Mouse (Mus musculus): ENCODE results near the gene Spata3.

The Spata3 gene

DNA sequence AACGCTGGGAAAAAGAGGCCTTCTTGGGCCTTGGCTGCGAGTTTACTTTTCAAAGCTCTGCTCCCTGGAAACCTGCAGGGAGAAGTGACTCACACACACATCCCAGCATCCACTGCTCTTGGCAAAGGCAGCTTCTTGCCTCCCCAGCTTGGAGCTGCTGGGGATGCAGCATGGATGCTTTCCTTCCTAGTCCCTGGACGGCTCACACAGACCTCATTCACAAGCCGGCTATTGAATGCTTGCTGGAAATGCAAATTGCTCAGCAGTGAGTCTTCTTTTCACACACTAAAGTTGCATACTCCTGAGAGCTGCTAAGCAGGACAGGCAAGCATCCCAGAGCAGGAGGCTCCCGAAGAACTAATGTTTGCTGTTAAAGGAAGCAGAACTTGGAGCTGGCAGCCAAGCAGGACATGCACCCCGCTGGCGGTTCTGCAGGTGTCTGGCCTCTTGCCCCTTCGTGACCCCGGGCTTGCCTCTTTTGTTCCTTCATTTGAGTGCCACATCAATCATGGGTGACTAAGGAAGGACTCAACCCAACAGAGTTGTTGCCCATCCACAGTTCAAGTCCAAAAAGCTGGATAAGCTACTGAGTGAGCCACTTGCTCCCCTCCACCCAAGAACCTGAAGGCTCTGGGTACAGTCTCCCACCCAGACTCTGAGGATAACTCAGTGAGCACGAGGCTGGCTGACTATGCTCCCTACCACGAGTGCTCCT, 15.8 kb downstream of the Spata3 start:
- DNase-seq (ENCODE audit: low spot score in 2 of 2) = no peak

DNA sequence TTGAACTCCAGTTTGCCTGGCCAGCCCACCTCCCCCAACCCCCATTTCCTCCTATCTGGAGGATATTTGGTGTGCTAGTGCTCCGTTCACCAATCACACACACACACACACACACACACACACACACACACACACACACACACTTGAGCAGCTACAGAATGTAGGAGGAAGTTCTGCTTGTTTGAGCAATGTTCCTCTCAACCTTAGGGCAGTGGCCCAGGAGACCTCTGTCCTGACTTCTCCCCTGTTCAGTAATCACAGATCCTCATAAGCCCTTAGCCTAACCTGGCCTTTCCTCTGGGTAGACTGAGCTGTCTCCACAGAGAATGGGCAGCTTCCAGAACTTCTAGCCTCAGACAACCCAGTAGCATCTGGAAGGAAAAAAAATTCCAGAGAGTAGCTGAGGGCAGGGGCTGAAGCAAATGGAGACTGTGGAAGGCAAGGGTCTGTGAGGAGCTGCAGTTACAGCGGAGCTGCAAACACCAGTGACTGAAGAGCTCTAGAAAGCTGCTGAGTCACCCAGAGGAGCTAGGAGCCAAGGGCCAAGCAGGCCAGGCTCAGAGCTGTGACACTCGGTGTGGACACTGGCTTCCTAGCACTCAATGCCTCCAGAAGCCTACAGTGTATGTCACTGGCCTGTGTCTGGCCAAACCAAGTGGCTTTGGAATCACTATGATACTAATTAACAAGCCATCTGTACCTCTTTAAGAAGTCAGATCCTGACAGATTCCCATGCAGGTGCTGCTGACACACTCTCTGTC, 21.8 kb downstream of the Spata3 start:
- no peak for DNase-seq (ENCODE audit: low spot score in 2 of 2)

DNA sequence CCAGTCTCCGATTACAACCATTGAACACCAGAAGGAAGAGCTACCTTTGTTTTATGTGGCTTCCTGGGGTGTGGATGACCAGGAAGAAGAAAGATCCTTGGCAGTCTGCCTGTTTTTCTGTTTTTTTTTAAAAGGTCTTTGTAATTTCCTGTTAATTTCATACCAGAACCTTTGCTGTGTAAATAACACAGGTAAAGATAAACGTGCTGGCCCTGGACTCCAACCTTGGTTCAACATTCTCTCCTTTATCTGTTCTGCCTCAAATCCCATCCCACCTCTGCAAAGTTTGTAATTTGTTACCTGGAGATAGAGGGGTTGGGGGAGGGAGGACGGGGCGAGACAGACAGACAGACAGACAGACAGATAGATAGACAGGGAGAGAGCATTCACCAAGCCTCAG, 23.5 kb downstream of the Spata3 start:
- DNase-seq (ENCODE audit: low spot score in 2 of 2) = no peak

DNA sequence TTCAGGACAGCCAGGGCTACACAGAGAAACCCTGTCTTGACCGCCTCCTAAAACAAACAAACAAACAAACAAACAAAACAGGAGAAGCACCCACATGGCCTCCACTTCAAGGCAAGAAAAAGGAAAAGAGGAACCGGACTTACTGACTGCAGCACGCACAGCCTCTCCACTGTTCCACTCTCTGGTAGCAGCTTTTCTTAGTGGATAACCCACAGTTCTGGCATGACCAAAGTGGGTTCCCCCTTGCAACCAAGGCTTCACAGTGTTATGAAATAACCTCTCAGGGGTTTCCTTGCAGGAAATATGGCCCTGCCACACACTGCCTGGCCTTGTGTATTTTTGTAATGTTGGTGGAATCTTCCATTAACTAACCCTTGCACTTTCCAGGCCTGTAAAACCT, 24.2 kb downstream of the Spata3 start:
- no peak for DNase-seq (ENCODE audit: low spot score in 2 of 2)

DNA sequence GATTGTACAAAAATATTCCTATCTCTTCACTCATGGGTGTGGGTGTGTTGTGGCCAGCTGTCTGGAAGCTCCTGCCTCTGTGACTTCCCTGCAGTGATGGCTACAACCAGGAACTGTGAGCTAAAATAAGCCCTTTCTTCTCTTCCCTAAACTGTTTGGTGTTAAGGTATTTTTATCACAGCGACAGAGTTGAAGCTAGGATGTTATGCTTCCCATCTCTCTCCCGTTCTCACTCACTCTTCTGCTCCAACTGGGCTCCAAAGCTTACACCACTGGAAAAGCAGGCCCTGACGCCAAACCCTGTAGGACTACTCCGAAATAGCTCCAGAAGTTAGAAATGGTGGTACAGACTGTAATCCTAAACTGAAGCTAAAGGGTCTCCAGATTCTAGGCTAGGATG, 28.4 kb downstream of the Spata3 start:
- no peak for DNase-seq (ENCODE audit: low spot score in 2 of 2)

DNA sequence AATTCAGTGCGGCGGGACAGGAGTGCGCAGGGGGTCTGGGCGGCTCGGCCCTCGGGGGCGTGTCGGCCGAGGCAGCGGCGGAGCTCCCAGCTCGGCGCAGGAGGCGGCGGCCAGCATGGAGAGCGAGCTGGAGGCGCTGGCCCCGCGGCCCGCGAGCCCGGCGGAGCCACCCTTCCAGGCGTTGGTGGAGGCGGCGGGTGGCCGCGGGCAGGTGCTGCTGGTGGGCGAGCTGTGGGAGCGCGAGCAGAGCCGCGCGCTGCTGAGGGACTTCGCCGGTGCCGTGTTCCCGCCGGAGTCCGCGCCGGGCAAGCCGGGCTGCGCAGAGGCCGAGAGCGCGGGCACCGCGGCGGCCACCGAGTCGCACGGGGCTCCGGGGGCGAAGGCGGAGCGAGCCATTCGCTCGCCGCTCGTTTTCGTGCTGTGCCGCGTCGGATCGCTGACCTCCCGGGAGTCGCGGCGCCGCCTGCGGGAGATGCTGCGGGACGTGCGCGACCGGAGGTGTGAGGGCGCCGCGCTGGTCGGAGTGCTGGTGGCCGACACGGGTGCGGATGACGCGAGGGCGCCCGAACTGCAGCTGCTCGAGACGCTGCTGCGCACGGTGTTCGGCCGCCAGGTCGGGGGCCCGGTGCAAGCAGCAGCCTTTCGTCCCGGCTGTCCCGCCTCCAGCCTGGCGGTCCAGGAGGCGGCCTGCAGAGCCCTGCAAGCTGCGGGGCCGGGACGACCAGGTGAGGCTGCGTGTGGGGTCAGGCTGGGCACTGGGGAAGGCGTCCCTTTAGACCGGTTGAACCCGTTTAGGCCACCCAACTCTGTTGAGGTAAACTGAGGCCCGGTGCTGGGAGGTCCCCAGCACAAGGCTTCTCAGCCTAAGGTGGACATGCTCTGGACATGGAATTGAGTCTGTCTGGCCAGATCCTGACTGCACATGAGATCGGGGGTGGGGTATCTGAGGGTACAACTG, 29.5 kb downstream of the Spata3 start, which contains the start of gene 2810459M11Rik:
TSS of gene 2810459M11Rik (plus strand) at position 16 of the 958 bp plus-strand sequence.
- DNase-seq (ENCODE audit: low spot score in 2 of 2) = peak in 1 of 2 experiments; percentile 43

DNA sequence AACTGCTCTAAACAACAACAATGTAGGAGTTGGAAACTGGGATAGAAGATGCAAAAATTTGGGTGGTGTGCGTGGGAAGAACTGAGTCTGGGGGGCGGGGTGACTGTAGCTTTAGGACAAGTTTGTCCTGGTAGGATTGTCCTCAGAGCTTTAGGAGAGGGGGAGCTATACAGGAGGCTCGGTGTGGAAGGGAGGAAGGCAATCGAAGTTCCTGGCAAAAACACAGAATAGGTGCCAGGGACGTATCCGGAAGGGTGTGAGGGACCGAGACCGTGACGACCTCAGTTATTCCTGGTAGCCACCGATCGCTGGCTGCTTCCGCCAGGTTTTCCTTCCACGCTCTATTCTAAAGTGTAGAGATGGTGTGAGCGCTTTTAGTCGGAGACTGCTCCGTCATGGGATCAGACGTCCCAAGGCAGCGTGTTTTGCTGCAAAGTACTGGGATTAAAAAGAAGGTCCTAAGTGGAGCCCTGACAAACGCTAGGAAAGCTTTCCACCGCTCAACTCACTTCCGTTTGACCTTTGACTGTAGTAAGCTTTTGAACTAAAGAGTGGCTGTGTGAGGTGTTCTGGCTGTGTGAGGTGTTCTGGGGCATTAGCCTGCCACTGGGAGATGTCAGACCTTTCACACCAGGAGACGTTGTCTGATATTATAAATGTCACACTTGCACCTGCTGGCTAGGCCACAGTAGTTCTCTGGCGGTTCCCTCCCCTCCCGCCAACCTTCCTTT, 30.4 kb downstream of the Spata3 start:
- DNase-seq (ENCODE audit: low spot score in 2 of 2) = no peak

DNA sequence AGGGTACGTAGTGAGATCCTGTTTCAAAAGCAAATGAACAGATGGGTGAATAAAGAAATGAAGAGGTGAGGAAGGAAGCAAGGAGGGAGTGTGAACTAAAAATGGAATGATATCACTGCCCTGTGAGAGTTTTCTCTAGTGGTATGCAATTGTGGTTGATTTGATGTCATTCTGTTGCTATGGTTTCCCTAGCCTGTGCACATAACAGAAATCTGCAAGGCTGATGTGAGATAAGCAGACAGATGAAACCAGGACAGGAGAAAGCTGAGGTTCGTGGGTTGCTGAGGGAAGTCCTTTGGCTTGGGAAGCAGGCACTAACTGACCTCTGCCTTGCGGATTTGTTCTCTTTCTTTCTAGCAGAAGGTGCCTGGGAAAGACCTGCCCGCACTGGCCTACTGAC, 31.6 kb downstream of the Spata3 start:
- no peak for DNase-seq (ENCODE audit: low spot score in 2 of 2)

DNA sequence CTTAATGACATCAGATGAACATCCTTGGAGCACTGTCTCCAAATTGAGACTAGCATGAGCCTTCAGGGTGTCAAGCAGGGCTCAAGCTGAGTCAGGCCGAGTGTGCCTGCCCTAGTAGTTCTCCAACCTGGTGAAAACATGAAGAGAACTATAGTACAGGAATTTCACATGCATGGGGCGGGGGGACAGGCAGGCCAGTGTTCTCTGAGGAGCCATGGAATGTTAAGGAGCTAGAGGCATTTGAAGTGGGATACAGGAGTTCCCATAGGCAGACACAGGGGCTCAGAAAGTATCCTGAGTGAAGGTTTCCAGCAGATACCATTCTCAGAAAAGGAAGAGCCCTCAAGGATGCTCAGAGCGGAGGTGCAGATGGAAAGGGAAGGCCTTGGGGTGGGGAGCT, 32.1 kb downstream of the Spata3 start:
- DNase-seq (ENCODE audit: low spot score in 2 of 2) = no peak

DNA sequence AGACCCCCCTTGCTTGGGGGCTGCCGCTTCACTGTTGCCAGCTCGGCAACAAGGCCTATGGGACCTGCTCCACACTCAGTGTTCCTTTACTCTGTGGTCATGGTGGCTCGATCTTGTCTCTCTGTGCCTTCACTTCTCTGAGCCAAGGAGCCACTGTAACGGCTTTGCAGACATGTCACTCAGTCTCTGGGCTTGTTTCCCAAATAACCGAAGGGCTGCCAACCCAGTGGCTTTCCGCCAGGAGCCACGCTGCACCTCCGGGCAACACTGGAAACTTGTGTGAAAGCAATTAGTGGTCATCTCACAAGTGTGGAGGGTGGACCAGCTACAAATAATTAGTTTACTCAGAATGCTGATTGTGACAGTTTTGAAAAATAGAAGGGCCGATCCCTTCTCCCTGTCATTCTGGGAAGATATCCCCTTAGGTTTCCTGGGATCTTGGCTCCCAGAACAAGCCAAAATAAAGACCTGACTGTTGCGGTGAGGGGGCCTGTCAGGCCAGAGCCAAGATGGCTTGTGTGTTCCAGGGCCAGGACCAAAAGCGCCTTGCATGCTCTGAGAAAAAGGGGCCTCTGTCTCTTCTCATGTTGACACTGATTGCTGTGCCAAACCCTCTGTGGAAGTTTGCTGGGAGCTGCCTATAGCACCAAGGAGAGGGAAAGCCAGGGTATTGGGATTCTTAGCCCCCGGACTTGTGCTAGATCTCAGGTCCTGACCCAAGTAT, 36.7 kb downstream of the Spata3 start:
- no peak for DNase-seq (ENCODE audit: low spot score in 2 of 2)

DNA sequence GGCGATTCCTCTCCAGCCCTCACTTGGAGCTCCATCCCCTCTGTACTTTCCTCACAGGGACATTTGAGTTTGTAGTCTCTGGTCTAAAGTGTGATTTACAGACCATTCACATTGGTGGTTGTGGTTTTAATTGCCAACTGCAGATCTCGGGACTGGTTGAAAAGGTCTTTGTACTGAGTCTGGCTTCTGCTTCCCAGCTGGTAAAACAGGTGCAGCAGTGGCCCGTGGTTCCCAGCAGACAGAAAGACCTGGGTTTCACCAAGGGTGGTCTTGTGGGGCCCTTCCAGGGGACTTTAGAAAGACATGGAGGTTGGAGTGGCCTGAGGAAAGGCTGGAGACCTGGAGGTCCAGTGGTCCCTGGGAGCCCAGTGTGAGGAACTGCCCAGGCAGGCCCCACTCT, 38.3 kb downstream of the Spata3 start:
- no peak for DNase-seq (ENCODE audit: low spot score in 2 of 2)

DNA sequence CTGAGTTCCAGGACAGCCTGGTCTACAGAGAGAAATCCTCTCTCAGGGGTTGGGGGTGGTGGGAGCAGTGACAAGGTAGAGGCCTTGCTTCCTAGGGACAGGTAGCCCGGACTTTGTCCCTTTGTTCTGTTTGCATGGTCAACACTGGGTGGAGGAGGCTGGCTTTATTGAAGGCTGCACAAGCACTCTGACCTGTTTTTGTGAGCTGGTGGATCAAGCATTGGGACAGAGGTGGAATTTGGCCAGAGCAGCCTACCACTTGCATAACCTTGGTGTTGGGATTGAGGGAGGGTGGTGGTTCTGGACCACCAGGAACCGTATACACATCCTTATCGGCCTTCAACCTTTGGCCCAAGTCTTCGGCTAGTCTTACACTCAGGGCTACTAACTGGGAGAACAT, 39.7 kb downstream of the Spata3 start:
- DNase-seq (ENCODE audit: low spot score in 2 of 2) = no peak

DNA sequence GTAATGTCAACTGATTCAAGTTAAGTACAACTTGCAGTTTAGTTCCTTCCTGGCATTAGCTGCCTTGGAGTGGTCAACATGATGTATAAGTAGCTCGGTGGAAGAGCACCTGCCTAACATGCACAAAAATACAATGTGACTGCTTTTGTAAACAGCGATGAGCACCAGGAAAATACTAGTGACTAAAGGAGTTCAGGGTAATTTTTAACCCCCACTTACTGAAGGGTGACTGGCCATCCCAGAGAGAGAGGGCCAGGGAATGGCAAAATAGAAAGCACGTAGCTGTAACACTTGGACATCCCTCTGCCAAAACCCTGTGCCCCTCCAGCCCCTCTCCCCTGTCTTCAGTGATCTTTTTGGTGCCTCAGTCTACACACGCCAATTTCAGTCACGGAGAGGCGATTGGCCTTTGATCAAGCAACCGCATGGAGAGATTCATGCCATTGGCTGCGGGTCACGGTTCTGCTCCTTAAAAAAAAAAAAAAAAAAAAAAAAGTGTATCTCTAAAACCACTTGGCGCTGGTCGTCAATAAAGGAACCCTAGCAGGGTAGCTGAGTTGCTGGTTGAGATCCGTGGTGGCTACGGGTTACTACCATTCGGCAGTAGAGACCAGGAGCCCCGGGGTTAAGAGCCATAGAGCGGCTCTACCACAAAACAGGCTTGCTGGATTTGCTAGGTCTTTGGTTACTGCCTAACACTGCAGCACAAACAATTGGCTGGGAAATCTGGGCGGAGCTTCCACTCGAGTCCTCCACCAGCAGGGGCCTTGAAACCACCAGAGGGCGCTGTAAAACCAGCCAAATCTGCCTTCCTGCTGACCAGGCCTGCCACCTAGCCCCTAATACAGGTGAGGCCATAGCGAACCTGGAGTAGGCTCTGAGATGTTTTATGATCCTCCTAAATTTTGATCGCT, 42.5 kb downstream of the Spata3 start:
- peak; percentile 87 for DNase-seq (ENCODE audit: low spot score in 2 of 2)

DNA sequence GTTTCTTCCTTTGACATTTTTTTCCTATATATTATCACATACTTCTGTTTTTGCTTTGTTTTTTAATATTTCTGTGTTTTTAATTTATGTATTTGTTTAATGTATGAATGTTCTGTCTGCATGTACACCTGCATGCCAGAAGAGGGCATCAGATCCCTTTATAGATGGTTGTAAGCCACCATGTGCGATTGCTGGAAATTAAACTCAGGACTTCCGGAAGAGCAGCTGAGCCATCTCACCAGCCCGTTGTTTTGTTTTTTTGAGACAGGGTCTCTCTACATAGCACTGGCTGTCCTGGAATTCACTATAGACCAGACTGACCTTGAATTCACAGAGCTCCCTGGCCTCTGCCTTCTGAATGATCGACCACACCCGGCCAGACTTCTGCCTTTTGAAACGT, 45.9 kb downstream of the Spata3 start:
- no peak for DNase-seq (ENCODE audit: low spot score in 2 of 2)

DNA sequence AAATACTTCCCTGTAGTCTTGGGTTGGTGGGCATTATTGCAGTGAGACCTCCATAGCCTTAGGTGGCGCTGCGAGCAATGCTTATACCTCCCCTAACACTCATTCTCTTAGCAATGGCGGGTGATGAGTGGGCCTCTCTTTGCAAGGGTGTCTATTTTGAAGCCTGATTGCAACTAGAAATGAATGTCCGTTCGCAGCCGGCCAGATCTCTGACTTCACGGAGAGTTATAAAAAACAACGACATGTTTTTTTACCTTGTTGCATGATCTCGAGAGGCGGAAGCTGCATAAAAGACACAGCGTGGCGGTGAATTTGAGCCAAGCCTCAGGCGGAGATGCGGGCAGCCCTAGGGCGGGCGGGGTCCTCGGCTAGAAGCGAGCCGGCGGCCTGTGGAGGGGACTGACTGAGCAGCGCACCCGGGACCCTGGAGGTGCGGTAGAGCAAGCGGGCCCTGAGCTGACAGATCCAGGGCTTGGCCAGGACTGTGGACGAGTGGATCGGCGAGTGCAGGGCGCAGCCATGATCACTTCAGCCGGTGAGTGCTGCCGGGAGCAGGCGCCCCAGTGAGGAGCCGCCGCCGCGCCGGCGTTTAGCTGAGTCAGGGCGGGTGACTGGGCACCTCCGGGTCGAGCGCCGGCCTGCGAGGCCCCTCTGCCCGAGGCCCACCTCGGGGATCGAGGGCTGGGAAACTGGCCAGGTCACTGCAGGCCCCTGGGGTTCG, 47.8 kb downstream of the Spata3 start, which contains the start of gene Psmd1:
TSS of gene Psmd1 (plus strand) at position 117 of the 721 bp plus-strand sequence.
- DNase-seq (ENCODE audit: low spot score in 2 of 2) = peak; percentile 77 to 91

DNA sequence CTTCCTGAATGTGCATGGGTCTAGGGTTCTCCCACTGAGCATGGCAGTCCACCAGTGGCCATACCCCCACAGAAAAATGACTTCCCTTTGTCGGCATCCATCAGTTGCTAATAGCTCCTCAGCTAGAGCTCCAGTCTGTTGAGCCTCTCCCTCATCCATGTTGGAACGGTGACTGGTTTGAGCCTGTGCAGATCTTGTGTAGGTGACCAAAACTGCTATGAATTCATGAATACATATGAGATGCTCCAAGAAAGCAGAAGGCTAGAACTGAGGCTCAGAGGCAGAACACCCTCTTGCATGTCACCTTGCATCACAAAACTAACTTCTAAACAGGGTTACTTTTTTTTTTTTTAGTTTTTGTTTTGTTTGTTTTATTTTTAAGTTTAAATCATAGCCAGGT, 59.9 kb downstream of the Spata3 start:
- DNase-seq (ENCODE audit: low spot score in 2 of 2) = no peak
